Mouse (Mus musculus): ENCODE data around the gene R3hdm4.

R3hdm4 gene

DNA sequence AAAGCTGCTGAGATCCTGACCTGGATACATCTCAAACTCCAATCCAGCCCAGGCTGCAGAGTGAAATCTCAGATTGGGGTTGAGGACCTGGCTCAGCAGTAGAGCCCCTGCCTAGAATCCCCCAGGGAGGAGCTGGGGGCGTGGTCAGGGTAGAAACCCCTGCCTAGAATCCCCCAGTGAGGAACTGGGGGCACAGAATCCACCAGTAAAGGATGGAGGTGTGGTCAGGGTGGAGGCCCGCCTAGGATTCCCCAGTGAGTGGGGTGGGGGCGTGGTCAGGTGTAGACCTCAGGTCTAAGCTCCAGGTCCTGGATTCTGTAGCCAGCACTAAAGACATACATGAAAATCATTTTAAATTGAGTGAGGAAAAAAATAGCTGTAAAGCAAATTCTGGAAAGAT lies 48.1 kb downstream of the R3hdm4 start:
- DNase-seq (ENCODE audit: low spot score in 2 of 2): no peak

DNA sequence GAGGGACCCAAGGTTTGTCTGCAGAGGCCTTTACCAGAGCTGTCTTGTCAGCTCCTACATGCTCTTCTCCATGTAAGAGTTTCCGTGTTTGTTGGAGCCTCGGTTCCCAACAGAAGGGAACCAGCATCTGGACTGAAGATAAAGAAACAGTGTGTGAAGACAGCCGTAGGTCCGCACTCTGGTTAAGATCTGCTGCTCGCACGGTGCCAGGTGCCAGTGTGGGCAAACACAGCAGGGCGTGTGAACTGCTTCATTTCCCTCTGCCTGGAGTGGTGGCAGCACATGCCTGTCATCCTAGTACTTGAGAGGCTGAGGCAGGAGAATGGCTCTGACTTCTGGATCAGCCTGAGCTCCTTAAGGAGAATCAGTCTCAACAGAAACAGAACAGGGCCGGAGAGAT lies 49.2 kb downstream of the R3hdm4 start:
- no peak for DNase-seq (ENCODE audit: low spot score in 2 of 2)

DNA sequence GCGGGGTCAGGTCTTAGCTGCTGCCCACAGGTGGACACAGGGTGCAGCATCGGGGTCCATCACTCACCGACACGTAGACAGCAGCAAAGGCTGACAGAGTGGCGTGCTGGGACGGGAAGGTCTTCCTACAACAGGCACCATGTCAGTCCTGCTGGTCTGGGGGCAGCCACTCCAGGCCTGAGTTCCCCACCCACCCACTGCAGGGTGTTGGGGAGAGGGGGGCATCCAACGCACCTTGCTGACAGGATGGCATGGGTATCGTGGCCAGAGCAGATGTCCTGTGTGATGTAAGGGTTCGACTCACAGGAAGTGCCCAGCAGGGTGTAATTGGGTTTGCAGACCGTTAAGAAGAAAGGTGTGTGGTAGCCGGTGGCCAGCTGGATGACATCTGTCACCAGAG lies 54.4 kb downstream of the R3hdm4 start:
- no peak for DNase-seq (ENCODE audit: low spot score in 2 of 2)

DNA sequence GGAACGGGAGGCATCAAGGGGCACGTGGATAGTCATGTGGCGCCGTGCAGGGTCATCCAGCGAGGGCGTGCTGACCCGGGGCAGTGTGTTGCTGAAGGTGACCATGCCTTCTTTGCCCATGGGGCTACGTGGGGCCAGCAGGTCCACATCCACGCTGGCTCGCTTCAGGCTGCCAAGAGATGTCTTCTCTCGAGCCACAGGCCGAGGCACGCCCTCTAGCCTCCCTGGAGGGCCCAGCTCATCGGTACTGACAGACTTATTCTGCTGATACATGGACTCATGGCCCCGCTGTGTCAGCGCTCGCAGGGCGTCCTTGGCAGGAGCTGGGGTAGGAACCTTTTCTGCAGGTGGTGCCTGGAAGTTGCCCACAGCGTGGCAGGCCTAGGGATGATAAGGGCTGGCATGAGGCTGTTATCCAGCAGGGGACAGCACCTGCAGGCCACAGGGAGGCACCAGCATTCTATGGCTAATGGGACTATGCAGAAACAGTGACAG lies 55.2 kb downstream of the R3hdm4 start:
- no peak for DNase-seq (ENCODE audit: low spot score in 2 of 2)

DNA sequence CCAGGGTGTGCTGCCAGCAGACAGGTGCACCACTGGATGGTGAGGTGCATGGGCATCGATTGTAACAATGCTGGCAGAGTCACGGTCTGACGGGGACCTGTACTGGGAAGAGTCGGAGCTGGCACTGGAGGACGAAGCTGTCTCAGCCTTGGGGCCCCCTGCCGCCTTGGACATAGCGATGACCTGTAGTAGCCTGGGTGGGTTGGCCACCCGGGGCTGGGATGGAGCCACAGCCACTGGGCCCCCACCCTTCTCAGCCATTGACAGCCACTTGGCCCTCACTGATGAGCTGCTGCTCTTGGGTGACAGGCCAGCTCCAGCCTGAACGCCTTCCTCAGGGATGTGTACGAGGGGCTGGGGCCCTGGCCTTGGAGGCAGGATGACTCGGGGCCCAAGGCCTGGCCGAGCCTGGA lies 55.8 kb downstream of the R3hdm4 start:
- DNase-seq (ENCODE audit: low spot score in 2 of 2): no peak

DNA sequence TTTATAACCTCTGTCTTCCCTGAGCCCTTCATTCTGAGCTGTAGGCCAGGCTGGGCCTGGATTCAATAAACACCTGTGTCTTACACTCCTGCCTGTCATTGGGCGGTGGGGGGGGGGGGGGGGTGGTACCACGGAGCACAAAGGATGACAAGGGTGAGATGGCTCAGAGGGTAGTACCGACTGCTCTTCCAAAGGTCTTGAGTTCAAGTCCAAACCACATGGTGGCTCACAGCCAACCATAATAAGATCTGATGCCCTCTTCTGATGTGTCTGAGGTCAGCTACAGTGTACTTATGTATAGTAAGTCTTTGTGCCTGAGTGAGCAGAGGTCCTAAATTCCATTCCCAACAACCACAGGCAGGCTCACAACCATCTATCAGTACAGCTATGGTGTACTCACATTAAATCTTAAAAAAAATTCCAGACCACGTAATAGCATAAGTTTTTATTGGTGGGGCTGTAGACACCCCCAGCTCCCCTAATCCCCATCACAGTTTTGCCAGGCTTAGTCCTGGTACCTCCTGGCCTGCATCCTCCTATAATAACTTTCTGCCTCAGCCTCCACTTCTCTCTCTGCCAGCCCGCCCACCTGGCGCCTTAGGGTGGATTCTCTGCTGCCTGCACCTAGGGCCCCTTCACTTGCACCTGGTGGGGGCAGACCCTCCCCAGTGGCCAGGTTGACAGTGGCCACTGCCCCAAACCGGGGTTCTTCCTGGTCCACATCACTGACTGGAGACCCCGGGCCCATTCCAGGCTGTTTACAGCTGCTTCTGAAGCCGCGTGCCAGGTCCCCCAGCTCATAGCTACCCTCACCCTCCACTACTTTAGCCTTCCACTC lies 56.4 kb downstream of the R3hdm4 start:
- no peak for DNase-seq (ENCODE audit: low spot score in 2 of 2)

DNA sequence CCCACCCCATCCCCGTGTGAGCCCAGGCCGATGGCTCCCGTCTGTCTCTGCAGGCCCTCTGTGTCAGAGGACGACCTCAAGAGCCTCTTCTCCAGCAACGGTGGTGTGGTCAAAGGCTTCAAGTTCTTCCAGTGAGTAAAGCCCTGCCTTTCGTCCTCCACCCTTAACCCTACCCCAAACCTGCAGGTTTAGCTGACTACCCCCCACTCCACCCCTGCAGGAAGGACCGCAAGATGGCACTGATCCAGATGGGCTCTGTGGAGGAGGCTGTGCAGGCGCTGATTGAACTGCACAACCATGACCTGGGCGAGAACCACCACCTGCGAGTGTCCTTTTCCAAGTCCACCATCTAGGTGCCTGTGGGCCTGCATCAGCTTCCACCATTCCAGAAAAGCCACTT lies 58.1 kb downstream of the R3hdm4 start:
- DNase-seq (ENCODE audit: low spot score in 2 of 2): no peak

DNA sequence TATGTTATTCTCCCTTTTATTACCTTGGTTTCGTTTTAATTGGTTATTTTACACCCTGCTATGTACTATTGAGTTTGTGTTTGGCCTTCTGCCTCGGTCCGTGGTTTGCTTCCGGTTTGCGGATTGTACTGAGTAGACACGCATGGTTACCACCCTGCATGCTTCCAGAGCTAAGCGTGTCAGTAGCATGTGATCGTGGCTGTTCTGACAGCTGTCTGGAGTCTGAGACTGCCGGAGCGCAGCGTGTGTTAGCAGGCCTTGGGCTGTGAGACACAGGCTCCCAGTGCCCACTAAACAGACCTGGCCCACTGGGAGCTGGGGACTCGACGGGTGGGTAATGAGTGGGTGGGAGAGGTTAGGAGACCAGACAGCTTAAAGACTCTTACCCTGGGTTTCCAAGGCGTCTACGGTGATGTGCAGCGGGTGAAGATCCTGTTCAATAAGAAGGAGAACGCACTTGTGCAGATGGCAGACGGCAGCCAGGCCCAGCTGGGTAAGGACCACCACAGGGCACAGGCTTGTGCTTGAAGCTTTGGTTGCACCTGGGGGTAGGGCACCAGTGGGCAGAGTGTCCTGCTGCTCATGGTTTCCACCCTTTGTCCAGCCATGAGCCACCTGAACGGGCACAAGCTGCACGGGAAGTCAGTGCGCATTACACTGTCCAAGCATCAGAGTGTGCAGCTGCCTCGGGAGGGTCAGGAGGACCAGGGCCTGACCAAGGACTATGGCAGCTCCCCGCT lies 58.8 kb downstream of the R3hdm4 start:
- no peak for DNase-seq (ENCODE audit: low spot score in 2 of 2)

DNA sequence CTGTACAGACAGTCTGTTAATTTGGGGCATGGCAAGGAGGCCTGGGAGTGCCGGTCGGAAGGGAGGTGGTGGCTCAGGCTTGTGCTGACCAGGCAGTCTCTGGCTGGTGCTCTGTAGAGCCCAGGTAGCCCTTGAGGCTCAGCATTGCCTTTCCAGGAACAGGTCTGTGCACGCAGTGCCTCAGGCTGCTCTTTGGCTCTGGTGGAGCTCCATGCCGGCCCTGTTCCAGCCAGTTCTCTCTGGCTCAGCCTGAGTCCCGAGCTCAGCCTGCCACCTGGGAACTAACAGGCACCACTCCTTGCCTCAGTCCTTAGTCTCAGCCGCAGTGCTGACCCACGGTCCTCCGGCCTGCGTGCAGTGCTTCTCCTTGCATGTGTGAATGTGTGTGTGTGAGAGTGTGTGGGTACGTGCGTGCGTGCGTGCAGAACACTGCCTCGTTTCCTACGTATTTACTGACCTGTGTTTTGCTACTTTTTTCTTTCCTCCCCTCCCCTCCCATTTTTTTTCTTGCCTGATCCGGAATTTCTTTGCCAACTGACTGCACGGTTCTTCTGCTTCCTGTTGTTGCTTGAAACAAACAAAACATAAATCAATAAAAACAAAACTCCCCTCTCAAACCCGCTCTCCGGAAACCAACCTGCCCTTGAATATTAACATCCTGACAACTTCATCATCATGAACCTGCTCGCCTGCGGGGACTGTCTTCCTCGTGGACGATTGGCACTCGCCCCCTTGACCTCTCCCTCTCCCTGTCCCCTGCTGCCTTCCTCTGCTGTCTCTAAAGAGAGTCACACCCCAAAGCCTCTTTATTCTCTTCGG lies 59.6 kb downstream of the R3hdm4 start:
- DNase-seq (ENCODE audit: low spot score in 2 of 2): no peak

DNA sequence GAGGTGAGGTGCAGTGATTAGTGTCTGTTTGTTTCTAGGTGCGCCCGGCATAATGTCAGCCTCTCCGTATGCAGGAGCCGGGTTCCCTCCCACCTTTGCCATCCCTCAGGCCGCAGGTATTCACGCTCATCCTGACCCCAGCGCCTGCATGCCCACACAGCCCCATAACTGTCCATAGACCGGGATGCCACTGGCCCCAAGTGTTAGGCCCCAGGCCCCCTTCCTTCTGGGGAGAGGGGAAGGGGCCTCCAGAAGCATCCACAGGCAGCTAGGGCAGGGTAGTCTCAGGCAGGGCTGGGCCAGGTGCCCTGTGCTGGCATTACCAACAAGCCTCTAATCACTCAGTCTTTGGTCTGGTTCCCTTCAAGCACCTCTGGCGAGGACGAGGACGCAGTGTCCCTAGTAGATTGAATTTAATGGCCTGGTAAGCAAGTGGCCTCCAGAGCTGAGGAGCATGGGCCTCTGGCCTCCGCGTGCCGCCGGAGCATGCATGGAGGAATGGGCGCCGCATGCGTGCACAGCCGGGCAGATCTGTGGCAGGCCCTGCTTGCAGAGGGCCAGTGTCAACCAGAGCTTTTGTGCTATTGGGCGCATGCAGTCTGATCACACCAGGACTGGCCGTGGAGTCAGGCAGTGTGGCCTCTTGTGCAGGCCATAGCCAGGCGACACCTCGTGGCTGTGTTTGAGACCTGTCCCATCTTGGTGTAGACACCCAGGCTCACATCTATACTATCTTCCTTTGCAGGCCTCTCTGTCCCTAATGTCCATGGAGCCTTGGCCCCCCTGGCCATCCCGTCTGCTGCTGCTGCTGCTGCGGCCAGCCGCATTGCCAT lies 60.7 kb downstream of the R3hdm4 start:
- DNase-seq (ENCODE audit: low spot score in 2 of 2): no peak
